Mouse (Mus musculus) kidney, adult 2 months (tissue): Measurements from ENCODE around the gene Emp1. TPM values are rescaled to one million over a fixed set of nuclear protein-coding genes. Genes with fewer than 3 reads are reported as not detected.

Experiments
- DNase-seq: peaks from one replicate; pipeline ENCODE4 v3.0.0; 2021
- H3K27ac ChIP-seq: fragments of 200-500 bp; 2 replicates; pipeline ENCODE4 v1.5.1; 2012; ENCODE audit warnings: low read depth, low read length, control low read depth, inconsistent platforms; ENCODE audit not compliant: insufficient read depth
- H3K27me3 ChIP-seq: fragments of 200-500 bp; replicated peaks from 2 replicates; pipeline ENCODE4 v1.6.1; 2012; ENCODE audit warnings: mild to moderate bottlenecking, moderate library complexity, low read length, inconsistent platforms; ENCODE audit not compliant: control insufficient read depth, insufficient read depth
- H3K36me3 ChIP-seq: fragments of 200-500 bp; 2 replicates; pipeline ENCODE4 v1.6.1; 2012; ENCODE audit warnings: mild to moderate bottlenecking, moderate library complexity, low read length, inconsistent platforms; ENCODE audit not compliant: control insufficient read depth, insufficient read depth
- H3K4me1 ChIP-seq: fragments of 200-500 bp; 2 replicates; pipeline ENCODE4 v1.6.1; 2011; ENCODE audit warnings: low read length; ENCODE audit not compliant: control insufficient read depth, insufficient read depth
- H3K4me3 ChIP-seq: fragments of 200-500 bp; 2 replicates; pipeline ENCODE4 v1.5.1; 2011; ENCODE audit warnings: mild to moderate bottlenecking, low read depth, low read length, control low read depth; ENCODE audit not compliant: insufficient read depth
- CTCF ChIP-seq: fragments of 200-500 bp; conservative IDR thresholded peaks from 2 replicates; pipeline ENCODE4 v1.5.1; 2011; ENCODE audit warnings: low read depth, mild to moderate bottlenecking, control low read depth, low read length, moderate library complexity, mixed read lengths; ENCODE audit not compliant: insufficient read depth, insufficient read length
- POLR2A ChIP-seq: fragments of 200-500 bp; IDR thresholded peaks from one replicate; pipeline ENCODE4 v1.6.1; 2011; ENCODE audit warnings: low read depth, low read length, control low read depth
- WGBS: fragments of 180-500 bp; shearing (Covaris S2); methylation state at CpG from one replicate; pipeline ENCODE4 v1.1.7; 2018; 5-methylcytosine and 5-hydroxymethylcytosine counted together
- polyA plus RNA-seq: library from polyadenylated mRNA; depleted of rRNA; stranded (reverse); fragments of >200 nt; gene quantifications from 2 replicates; pipeline ENCODE4 v1.2.3, GENCODE M21; 2012

Emp1 gene
- polyA plus RNA-seq, 1 experiment = 56.0 TPM

DNA sequence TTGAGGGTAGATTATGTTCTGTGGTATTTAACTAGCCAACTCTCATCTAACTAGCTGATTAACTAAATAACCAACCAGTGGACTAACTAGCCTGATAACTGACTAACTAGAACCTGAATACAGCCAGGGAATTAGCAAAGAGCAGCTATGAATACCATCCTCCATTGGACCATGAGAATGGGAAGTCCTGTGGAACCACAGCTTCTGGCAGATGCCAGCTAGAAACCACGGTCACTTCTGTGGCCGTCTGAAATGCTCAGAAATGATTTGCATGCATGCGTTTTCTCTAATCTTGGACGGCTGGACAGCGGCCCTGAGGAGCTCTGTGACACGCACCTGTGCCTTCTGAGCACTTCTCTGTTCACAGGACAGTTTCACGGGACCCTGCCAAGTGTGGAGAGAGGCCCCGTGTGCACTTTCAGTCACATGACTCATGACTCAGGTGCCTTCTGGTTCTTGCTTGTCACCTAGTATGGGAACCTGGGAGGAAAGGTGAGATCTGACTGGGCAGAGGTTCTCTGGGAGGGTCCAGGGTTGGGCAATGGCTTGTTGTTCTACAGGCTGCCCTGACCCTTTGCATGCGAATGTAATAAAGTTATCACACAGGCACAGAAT lies 37.6 kb upstream of the Emp1 start:
- Histone ChIP-seq H3K27me3 (no peaks in the 10 kb centered on the region), H3K4me1 (no peaks in the 10 kb centered on the region), H3K36me3 (no peaks in the 10 kb centered on the region), H3K4me3 (no peak overlapping the region), H3K27ac (no peak overlapping the region)
- WGBS = 45% methylated on average over 9 of the region's 9 CpGs
- TF ChIP-seq POLR2A (no peak), CTCF (no peak)
- no peak for DNase-seq

DNA sequence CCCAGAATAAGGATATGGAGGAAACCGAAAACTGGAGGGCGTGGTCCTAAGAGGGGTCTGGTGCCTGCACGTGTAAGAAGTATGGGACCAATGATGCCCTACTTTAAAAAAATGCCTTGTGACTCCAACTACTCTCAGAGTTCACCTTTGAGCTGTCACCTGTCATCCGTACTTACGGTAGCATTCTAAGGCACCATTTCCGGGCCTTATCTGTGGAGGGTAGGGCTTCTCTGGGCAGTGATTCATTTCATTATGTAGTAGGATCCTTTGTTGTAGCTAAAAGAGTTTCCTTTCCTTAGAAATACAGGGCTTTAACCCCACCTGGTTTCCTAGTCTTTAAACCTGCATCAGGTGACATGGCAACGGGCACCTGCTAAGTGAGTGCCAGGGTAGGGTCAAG lies 35.5 kb upstream of the Emp1 start:
- no peak overlapping the region for H3K27ac ChIP-seq
- 86% methylated on average over 7 of the region's 7 CpGs for WGBS

DNA sequence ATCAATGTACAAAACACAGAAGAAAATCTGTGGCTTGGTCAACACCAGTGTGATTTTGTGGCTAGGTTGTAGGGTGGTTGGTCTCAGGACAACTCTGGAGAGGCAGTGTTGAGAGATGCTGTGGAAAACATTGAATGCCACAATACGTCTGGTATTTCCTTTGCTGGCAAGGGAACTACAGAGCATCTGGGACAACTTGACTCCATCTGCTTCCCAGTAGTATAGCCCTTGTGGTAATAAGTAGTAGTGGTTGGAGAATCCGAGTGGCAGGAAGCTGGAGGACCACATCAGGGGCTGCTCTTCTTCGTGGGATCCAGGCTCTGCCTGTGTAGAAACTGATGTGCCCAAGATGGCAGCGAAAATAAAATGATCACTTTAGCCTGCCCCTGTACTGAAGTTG lies 30.4 kb upstream of the Emp1 start:
- WGBS = 83% methylated on average over 4 of the region's 4 CpGs
- H3K36me3 ChIP-seq = no peaks in the 10 kb centered on the region
- H3K27me3 ChIP-seq = no peaks in the 10 kb centered on the region
- H3K4me1 ChIP-seq = no peaks in the 10 kb centered on the region
- DNase-seq = no peak
- no peak overlapping the region for H3K4me3 ChIP-seq
- no peak overlapping the region for H3K27ac ChIP-seq
- no peak for TF ChIP-seq POLR2A
- TF ChIP-seq CTCF = no peak

More for the DNA sequence above, 35.5 kb upstream of the Emp1 start:
- Histone ChIP-seq H3K4me3 (no peak overlapping the region), H3K27me3 (no peaks in the 10 kb centered on the region), H3K36me3 (no peaks in the 10 kb centered on the region), H3K4me1 (no peaks in the 10 kb centered on the region)
- no peak for TF ChIP-seq CTCF
- TF ChIP-seq POLR2A = no peak
- DNase-seq = no peak

DNA sequence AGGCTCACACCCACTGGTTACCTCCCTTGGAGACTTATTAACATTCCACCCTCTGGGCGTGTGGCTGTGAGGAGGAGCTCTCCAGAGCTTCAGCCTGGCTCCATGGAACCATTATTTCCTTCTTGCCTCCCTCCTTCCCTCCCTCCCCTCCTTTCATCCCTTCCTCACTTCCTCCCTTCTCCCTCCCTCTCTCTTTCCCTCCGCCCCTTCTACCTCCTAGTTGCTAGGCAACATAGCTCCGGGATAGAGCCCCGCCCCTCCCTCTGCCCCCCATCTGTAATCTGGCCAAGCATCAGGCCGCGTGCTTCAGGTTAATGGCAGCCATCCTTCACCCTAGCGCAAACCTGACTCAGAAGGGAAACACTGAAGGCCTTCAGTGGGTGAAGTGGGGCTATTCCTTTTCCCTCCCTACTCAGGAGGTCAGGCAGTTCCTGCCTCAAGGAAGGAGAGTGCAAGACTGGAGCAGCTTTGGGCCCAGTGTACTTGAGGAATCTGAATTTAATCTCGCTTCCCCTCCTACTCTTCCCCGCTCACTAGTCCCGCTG lies 29.5 kb upstream of the Emp1 start:
- no peak overlapping the region for H3K4me3 ChIP-seq
- TF ChIP-seq CTCF = no peak
- no peak for TF ChIP-seq POLR2A
- H3K27ac ChIP-seq = no peak overlapping the region; the same call in 1 of the 2 replicates
- WGBS = 27% methylated on average over 10 of the region's 10 CpGs
- no peaks in the 10 kb centered on the region for H3K4me1 ChIP-seq
- H3K36me3 ChIP-seq = no peaks in the 10 kb centered on the region
- DNase-seq = peak; percentile 52
- H3K27me3 ChIP-seq = no peaks in the 10 kb centered on the region

DNA sequence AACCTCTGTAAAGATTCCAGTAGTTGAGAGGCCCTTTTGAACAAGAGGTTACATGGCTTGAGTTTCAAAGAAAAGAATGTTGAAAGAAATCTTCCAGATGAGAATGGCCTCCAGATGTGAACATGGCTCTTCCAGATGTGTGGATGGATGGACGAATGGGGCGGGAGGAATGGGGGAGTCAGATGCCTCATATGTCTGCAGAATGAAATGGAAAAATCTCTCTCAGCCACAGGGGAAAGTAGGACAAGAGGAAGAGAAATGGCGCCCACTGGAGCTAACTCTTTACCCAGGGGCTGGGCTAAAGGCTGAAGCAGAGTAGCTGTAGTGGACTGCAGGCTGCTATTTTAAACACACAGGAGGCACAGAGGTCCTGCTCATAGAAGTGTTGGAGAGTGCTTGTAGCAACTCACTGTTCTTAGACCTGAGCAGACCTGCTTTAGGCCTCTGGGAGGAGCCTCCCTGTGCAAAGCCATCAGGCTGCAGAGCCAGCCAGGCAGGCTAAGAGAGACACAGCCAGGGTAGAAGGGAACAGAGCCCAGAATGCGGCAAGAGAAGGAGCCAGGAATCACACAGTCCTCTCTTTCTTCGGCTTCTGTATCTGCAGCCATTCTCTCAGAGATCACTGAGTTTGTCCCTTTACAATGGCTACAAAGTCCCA lies 28.2 kb upstream of the Emp1 start:
- TF ChIP-seq POLR2A (no peak), CTCF (no peak)

GRCm38 (mm10) chr6:135336376-135336775 lies 26.0 kb upstream of the Emp1 start:
- H3K27me3 ChIP-seq = no peaks in the 10 kb centered on the region
- TF ChIP-seq CTCF = no peak
- TF ChIP-seq POLR2A = no peak
- H3K4me1 ChIP-seq = no peaks in the 10 kb centered on the region
- no peaks in the 10 kb centered on the region for H3K36me3 ChIP-seq
- WGBS = 88% methylated on average over 8 of the region's 8 CpGs
- H3K27ac ChIP-seq = no peak overlapping the region
- H3K4me3 ChIP-seq = no peak overlapping the region
- no peak for DNase-seq

More for the DNA sequence above, 28.2 kb upstream of the Emp1 start:
- H3K4me3 ChIP-seq = no peak overlapping the region
- H3K27ac ChIP-seq = no peak overlapping the region
- H3K4me1 ChIP-seq = no peaks in the 10 kb centered on the region
- no peaks in the 10 kb centered on the region for H3K36me3 ChIP-seq
- no peak for DNase-seq
- H3K27me3 ChIP-seq = no peaks in the 10 kb centered on the region
- 81% methylated on average over 5 of the region's 5 CpGs for WGBS

DNA sequence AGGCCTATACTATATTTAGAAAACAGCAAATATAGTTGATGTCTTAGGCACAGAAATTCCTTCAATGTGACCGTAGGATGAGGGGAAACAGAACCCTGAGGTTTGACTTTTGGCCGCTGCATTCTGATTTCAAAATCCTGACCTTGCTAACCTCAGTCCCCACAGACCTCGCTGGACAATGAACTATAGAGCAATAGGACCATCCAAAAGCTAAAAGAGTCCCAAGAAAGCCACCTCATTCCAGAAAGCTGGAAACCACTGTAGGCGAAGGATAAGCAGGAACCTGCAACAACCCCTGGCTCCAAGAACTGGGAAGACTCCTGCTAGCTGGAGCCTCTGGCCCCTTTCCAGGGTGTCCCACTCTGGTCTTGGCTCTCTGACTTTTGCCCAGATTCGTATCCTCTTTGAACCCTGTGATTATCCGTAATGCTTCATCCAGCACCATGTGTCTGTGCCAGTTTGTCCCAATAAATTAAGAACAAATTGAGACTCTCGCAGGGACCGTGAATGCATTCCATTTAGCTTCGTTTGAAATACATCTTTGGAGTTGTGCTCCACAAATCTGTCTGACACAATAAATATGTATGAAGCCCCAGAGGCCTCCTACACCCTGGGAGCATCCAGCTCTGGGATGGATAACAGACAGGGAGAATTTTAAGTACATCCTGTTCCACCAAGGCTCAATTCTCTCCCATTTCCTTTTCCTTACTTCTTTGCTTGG lies 21.8 kb upstream of the Emp1 start:
- Histone ChIP-seq H3K4me3 (no peak overlapping the region), H3K4me1 (no peaks in the 10 kb centered on the region), H3K36me3 (no peaks in the 10 kb centered on the region), H3K27ac (0 out of 2 replicates have a peak overlapping the region, but pooled peaks have one; percentile 3), H3K27me3 (no peaks in the 10 kb centered on the region)
- WGBS = 56% methylated on average over 9 of the region's 9 CpGs
- peak; percentile 62 for DNase-seq
- TF ChIP-seq CTCF (no peak), POLR2A (no peak)
